Mouse (Mus musculus) midbrain, embryonic 16.5 days (tissue): Measurements from ENCODE around the gene Sgca. TPM values are rescaled to one million over a fixed set of nuclear protein-coding genes. Genes with fewer than 3 reads are reported as not detected.

Source experiments
- ATAC-seq: fragments of 200-750 bp; cut with Nextera tagmentation; 2 replicates; pipeline ENCODE4 v1.8.0; 2017; ENCODE audit warnings: moderate TSS enrichment
- H3K27ac ChIP-seq: fragments of 300-500 bp; sonication (generic); 2 replicates; pipeline ENCODE4 v1.5.1; 2014; ENCODE audit warnings: mild to moderate bottlenecking, low read length, mixed read lengths
- H3K27me3 ChIP-seq: fragments of 300-500 bp; sonication (generic); 2 replicates; pipeline ENCODE4 v1.6.1; 2014; ENCODE audit warnings: low read depth, low read length, mixed read lengths; ENCODE audit not compliant: control insufficient read depth, insufficient read depth
- H3K36me3 ChIP-seq: fragments of 300-500 bp; sonication (generic); 2 replicates; pipeline ENCODE4 v1.6.1; 2014; ENCODE audit warnings: mild to moderate bottlenecking, low read length, moderate library complexity, mixed read lengths; ENCODE audit not compliant: control insufficient read depth, insufficient read depth
- H3K4me1 ChIP-seq: fragments of 300-500 bp; sonication (generic); 2 replicates; pipeline ENCODE4 v1.6.1; 2014; ENCODE audit warnings: mild to moderate bottlenecking, low read length, mixed read lengths; ENCODE audit not compliant: control insufficient read depth, insufficient read depth
- H3K4me2 ChIP-seq: fragments of 300-500 bp; sonication (generic); 2 replicates; pipeline ENCODE4 v1.6.1; 2014; ENCODE audit warnings: mild to moderate bottlenecking, low read length, mixed read lengths
- H3K4me3 ChIP-seq: fragments of 300-500 bp; sonication (generic); 2 replicates; pipeline ENCODE4 v1.5.1; 2014; ENCODE audit warnings: low read depth, mild to moderate bottlenecking, low read length, moderate library complexity, mixed read lengths
- H3K9ac ChIP-seq: fragments of 300-500 bp; sonication (generic); 2 replicates; pipeline ENCODE4 v1.6.1; 2014; ENCODE audit warnings: low read depth, low read length, mixed read lengths
- H3K9me3 ChIP-seq: fragments of 300-500 bp; sonication (generic); replicated peaks from 2 replicates; pipeline ENCODE4 v1.6.1; 2014; ENCODE audit warnings: mild to moderate bottlenecking, low read length, mixed read lengths; ENCODE audit not compliant: control insufficient read depth, poor library complexity, severe bottlenecking
- WGBS: fragments of 180-500 bp; shearing (Covaris S2); extraction: QIAGEN DNeasy Blood & Tissue Kit; methylation state at CpG from one replicate; pipeline ENCODE4 v1.1.7; 2014; 5-methylcytosine and 5-hydroxymethylcytosine counted together
- polyA plus RNA-seq: library from polyadenylated mRNA; unstranded; fragments of >200 nt; fragmentation: Nextera tagmentation; extraction: Ambion mirVana; gene quantifications from 2 replicates; pipeline ENCODE4 v1.2.1, GENCODE M21; 2015

Gene Sgca
- polyA plus RNA-seq, 1 experiment from 2014 or later: 0.20 TPM

GRCm38 (mm10) chr11:94944295-94944694, 31.8 kb downstream of the Sgca start:
- 16% methylated on average over 8 of the region's 8 CpGs for WGBS
- H3K27me3 ChIP-seq: 0 out of 2 replicates have a peak, but pooled peaks cover 5% of the 10 kb centered on the region
- no peak overlapping the region for H3K27ac ChIP-seq
- no peaks in the 10 kb centered on the region for H3K36me3 ChIP-seq
- H3K9me3 ChIP-seq: no peaks in the 10 kb centered on the region
- no peak overlapping the region for H3K4me3 ChIP-seq
- no peak overlapping the region for H3K9ac ChIP-seq
- ATAC-seq: no peak
- H3K4me2 ChIP-seq: no peak overlapping the region
- H3K4me1 ChIP-seq: no peaks in the 10 kb centered on the region

GRCm38 (mm10) chr11:94943054-94943453, 33.1 kb downstream of the Sgca start:
- H3K27me3 ChIP-seq: peaks cover 16% of the 10 kb centered on the region
- 85% methylated on average over 15 of the region's 15 CpGs for WGBS
- H3K9ac ChIP-seq: no peak overlapping the region
- no peak for ATAC-seq
- H3K4me2 ChIP-seq: no peak overlapping the region
- H3K27ac ChIP-seq: no peak overlapping the region
- no peaks in the 10 kb centered on the region for H3K9me3 ChIP-seq
- H3K4me3 ChIP-seq: no peak overlapping the region
- 0 out of 2 replicates have a peak, but pooled peaks cover under 1% of the 10 kb centered on the region for H3K4me1 ChIP-seq
- no peaks in the 10 kb centered on the region for H3K36me3 ChIP-seq

GRCm38 (mm10) chr11:94942282-94943023, 33.7 kb downstream of the Sgca start:
- Histone ChIP-seq H3K9me3 (no peaks in the 10 kb centered on the region), H3K4me2 (no peak overlapping the region), H3K27me3 (peaks cover 22% of the 10 kb centered on the region), H3K4me3 (no peak overlapping the region), H3K4me1 (peaks cover 6% of the 10 kb centered on the region), H3K27ac (no peak overlapping the region), H3K36me3 (no peaks in the 10 kb centered on the region), H3K9ac (no peak overlapping the region)
- no peak for ATAC-seq
- WGBS: 57% methylated on average over 12 of the region's 13 CpGs

- no peaks in the 10 kb centered on the region for H3K36me3 ChIP-seq
- ATAC-seq: no peak
- H3K9ac ChIP-seq: no peak overlapping the region
- H3K4me3 ChIP-seq: no peak overlapping the region
- no peak overlapping the region for H3K4me2 ChIP-seq
- no peak overlapping the region for H3K27ac ChIP-seq
- peaks cover 9% of the 10 kb centered on the region for H3K4me1 ChIP-seq
- H3K9me3 ChIP-seq: no peaks in the 10 kb centered on the region
- 84% methylated on average over 8 of the region's 8 CpGs for whole genome bisulfite sequencing
- H3K27me3 ChIP-seq: peaks cover 24% of the 10 kb centered on the region
These were observed 34.4 kb downstream of the Sgca start for GRCm38 (mm10) chr11:94941776-94942175.

- peaks cover 9% of the 10 kb centered on the region for H3K4me1 ChIP-seq
- no peak overlapping the region for H3K4me3 ChIP-seq
- no peak overlapping the region for H3K4me2 ChIP-seq
- H3K36me3 ChIP-seq: no peaks in the 10 kb centered on the region
- ATAC-seq: no peak
- H3K27ac ChIP-seq: no peak overlapping the region
- WGBS: 38% methylated on average over 9 of the region's 9 CpGs
- H3K9ac ChIP-seq: no peak overlapping the region
- no peaks in the 10 kb centered on the region for H3K9me3 ChIP-seq
- peaks cover 31% of the 10 kb centered on the region for H3K27me3 ChIP-seq
These were observed 35.0 kb downstream of the Sgca start for GRCm38 (mm10) chr11:94941121-94941520.

- H3K9me3 ChIP-seq: no peaks in the 10 kb centered on the region
- peaks cover 9% of the 10 kb centered on the region for H3K4me1 ChIP-seq
- no peak overlapping the region for H3K27ac ChIP-seq
- H3K27me3 ChIP-seq: peaks cover 48% of the 10 kb centered on the region
- H3K9ac ChIP-seq: no peak overlapping the region
- no peak overlapping the region for H3K4me2 ChIP-seq
- WGBS: 19% methylated on average over 4 of the region's 4 CpGs
- no peak overlapping the region for H3K4me3 ChIP-seq
- no peak for ATAC-seq
- no peaks in the 10 kb centered on the region for H3K36me3 ChIP-seq
These were observed 36.8 kb downstream of the Sgca start for GRCm38 (mm10) chr11:94939280-94939679.

GRCm38 (mm10) chr11:94938296-94938695, 37.8 kb downstream of the Sgca start:
- Histone ChIP-seq H3K4me1 (peaks cover 9% of the 10 kb centered on the region), H3K4me2 (no peak overlapping the region), H3K36me3 (no peaks in the 10 kb centered on the region), H3K9ac (no peak overlapping the region), H3K27ac (no peak overlapping the region), H3K27me3 (peaks cover 52% of the 10 kb centered on the region), H3K4me3 (no peak overlapping the region), H3K9me3 (no peaks in the 10 kb centered on the region)
- no peak for ATAC-seq
- 28% methylated on average over 9 of the region's 9 CpGs for WGBS

- peak overlapping the region; percentile 69 for H3K4me2 ChIP-seq
- no peaks in the 10 kb centered on the region for H3K9me3 ChIP-seq
- no peaks in the 10 kb centered on the region for H3K36me3 ChIP-seq
- H3K9ac ChIP-seq: peak overlapping the region; percentile 37; the same call in 1 of the 2 replicates
- ATAC-seq: peak; percentile 29; the same call in 1 of the 2 replicates
- no peak overlapping the region for H3K27ac ChIP-seq
- H3K27me3 ChIP-seq: peaks cover 57% of the 10 kb centered on the region
- peaks cover 9% of the 10 kb centered on the region for H3K4me1 ChIP-seq
- 1% methylated on average over 15 of the region's 15 CpGs for WGBS
- H3K4me3 ChIP-seq: peak overlapping the region; percentile 33
These were observed 38.3 kb downstream of the Sgca start for GRCm38 (mm10) chr11:94937787-94938186.

- H3K4me3 ChIP-seq: peak overlapping the region; percentile 33
- peak overlapping the region; percentile 69 for H3K4me2 ChIP-seq
- no peak overlapping the region for H3K27ac ChIP-seq
- peak; percentile 50 for ATAC-seq
- peak overlapping the region; percentile 37; the same call in 1 of the 2 replicates for H3K9ac ChIP-seq
- 1% methylated on average over 18 of the region's 18 CpGs for WGBS
- H3K36me3 ChIP-seq: no peaks in the 10 kb centered on the region
- H3K9me3 ChIP-seq: no peaks in the 10 kb centered on the region
- peaks cover 57% of the 10 kb centered on the region for H3K27me3 ChIP-seq
- peaks cover 9% of the 10 kb centered on the region for H3K4me1 ChIP-seq
These were observed 38.8 kb downstream of the Sgca start for GRCm38 (mm10) chr11:94937335-94937781.
